Mouse (Mus musculus) midbrain, embryonic 12.5 days (tissue): ENCODE measurements at regions not wholly inside any gene's neighbourhood (a gene's known extent, or its start where the extent isn't known, plus 50 kb on each side); places are given as distances from the start of the nearest gene placed in this dataset.

Source experiments
- ATAC-seq: fragments of 200-750 bp; cut with Nextera tagmentation; 2 replicates; pipeline ENCODE4 v1.8.0; 2017; ENCODE audit warnings: low read depth, moderate TSS enrichment, moderate library complexity; ENCODE audit not compliant: low FRiP score
- H3K27ac ChIP-seq: fragments of 300-500 bp; sonication (generic); replicated peaks from 2 replicates; pipeline ENCODE4 v1.5.1; 2016; ENCODE audit warnings: mild to moderate bottlenecking
- H3K27me3 ChIP-seq: fragments of 300-500 bp; sonication (generic); 2 replicates; pipeline ENCODE4 v1.6.1; 2016; ENCODE audit warnings: mild to moderate bottlenecking
- H3K36me3 ChIP-seq: fragments of 300-500 bp; sonication (generic); 2 replicates; pipeline ENCODE4 v1.6.1; 2016
- H3K4me1 ChIP-seq: fragments of 300-500 bp; sonication (generic); 2 replicates; pipeline ENCODE4 v1.6.1; 2016
- H3K4me2 ChIP-seq: fragments of 300-500 bp; sonication (generic); replicated peaks from 2 replicates; pipeline ENCODE4 v1.6.1; 2016; ENCODE audit warnings: mild to moderate bottlenecking, moderate library complexity
- H3K4me3 ChIP-seq: fragments of 300-500 bp; sonication (generic); 2 replicates; pipeline ENCODE4 v1.5.1; 2016; ENCODE audit warnings: mild to moderate bottlenecking
- H3K9ac ChIP-seq: fragments of 300-500 bp; sonication (generic); replicated peaks from 2 replicates; pipeline ENCODE4 v1.6.1; 2016; ENCODE audit warnings: mild to moderate bottlenecking, moderate library complexity
- H3K9me3 ChIP-seq: fragments of 300-500 bp; sonication (generic); 2 replicates; pipeline ENCODE4 v1.6.1; 2016; ENCODE audit warnings: mild to moderate bottlenecking
- WGBS: fragments of 180-500 bp; shearing (Covaris S2); methylation state at CpG from one replicate; pipeline ENCODE4 v1.1.7; 2016; 5-methylcytosine and 5-hydroxymethylcytosine counted together

DNA sequence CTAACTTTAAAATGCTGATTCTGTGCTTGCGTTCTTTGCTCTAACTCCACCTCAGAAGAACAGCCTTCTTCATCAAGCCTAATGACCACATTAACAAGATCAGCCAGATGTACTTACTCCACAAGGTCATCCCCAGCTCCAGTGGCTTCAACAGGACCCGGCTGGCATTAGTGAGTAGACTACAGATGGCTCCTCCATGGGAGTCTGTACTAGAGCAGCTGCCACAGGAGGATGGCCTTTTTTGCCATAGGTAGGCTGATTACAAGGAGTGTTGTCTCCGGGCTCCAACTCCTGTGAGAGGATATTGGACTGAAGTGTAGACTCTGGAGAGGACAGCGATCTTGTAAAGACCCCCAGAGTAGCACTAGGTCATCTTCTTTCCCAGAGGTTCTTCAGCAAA lies 729.7 kb downstream of the Galc start:
- Histone ChIP-seq H3K4me3 (no peak overlapping the region), H3K36me3 (no peaks in the 10 kb centered on the region), H3K9ac (no peak overlapping the region), H3K27me3 (no peaks in the 10 kb centered on the region), H3K9me3 (no peaks in the 10 kb centered on the region), H3K4me1 (no peaks in the 10 kb centered on the region), H3K27ac (no peak overlapping the region), H3K4me2 (no peak overlapping the region)
- no peak for ATAC-seq
- 85% methylated on average over 4 of the region's 4 CpGs for WGBS

DNA sequence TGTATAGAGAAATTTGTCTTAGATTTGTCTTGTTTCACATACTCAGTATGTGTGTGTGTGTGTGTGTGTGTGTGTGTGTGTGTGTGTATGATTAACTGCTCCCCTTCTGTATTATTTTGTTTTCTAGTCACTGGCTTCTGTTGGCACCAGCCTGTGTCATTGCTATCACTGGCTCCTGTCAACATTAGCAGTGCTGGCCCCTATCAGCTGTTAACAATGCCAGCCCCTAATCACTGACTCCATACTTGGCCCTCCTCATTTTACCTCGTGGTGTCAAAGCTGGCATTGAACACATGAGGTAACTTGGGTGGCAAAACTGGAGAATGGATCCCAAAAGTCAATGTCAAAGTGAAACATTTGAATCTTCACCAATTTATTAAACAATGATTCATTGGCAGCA lies 733.3 kb downstream of the Galc start:
- H3K9me3 ChIP-seq, result no peaks in the 10 kb centered on the region
- no peak overlapping the region for H3K9ac ChIP-seq
- H3K27me3 ChIP-seq, result no peaks in the 10 kb centered on the region
- 47% methylated on average over 1 of the region's 1 CpGs for WGBS
- H3K4me2 ChIP-seq, result no peak overlapping the region
- no peak overlapping the region for H3K27ac ChIP-seq
- H3K4me3 ChIP-seq, result no peak overlapping the region
- H3K36me3 ChIP-seq, result no peaks in the 10 kb centered on the region
- no peaks in the 10 kb centered on the region for H3K4me1 ChIP-seq
- no peak for ATAC-seq

DNA sequence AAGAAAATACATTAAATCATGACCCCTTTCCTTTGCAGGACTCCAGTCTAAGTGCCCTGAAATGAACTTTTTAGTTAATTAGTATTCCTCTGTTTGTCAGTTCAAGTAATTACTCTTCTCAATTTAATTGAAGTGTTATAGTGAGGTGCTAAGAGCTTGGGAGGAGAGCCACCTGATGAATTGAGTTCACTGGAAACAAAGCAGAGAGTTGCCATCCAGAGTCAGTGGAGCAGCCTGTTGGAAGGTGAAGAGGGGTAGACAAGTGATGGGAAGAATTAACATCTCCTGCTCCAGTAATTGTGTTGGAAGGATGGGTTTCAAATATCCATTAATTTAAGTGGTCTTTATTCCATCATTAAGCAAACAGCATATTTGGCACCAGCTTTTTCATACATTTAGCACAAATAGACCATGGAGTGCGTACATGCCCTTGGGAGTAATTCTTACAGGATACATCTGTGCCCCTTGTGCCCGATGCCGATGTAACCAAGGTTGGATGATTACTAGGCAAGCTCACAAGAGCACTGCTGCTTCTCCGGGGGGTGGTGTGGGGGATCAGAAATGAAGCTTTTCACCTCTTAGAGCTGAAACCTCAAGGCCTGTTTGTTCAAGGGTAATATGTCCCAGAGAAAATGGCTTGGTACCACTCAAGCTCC lies 739.3 kb downstream of the Galc start:
- Histone ChIP-seq H3K9ac (no peak overlapping the region), H3K9me3 (no peaks in the 10 kb centered on the region), H3K4me2 (no peak overlapping the region), H3K4me3 (no peak overlapping the region), H3K27ac (no peak overlapping the region), H3K27me3 (no peaks in the 10 kb centered on the region), H3K4me1 (no peaks in the 10 kb centered on the region), H3K36me3 (no peaks in the 10 kb centered on the region)
- 82% methylated on average over 4 of the region's 4 CpGs for WGBS
- ATAC-seq, result 0 out of 2 replicates have a peak, but pooled peaks have one; percentile 27

DNA sequence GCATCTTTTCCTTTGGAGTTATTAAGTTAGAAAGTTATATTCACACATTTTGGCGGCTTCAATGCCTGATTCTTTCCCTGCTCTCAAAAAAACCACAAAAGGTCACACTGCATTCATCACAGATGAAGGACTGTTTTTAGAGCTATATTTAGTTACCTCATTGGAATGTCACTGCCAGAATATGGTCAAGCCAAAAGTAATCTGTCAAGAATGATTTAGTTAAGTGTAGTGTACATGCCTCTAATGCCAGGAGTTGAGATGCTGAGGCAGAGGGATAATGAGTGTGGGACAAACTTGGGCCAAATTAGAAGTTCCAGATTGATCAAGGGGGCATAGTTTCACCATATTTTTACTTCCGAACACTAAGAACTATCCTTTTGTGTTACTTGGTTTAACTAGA lies 741.7 kb downstream of the Galc start:
- Histone ChIP-seq H3K9ac (no peak overlapping the region), H3K4me2 (no peak overlapping the region), H3K27ac (no peak overlapping the region), H3K36me3 (no peaks in the 10 kb centered on the region), H3K9me3 (no peaks in the 10 kb centered on the region), H3K4me3 (no peak overlapping the region), H3K4me1 (no peaks in the 10 kb centered on the region), H3K27me3 (no peaks in the 10 kb centered on the region)
- 87% methylated on average over 2 of the region's 2 CpGs for WGBS
- ATAC-seq, result no peak

DNA sequence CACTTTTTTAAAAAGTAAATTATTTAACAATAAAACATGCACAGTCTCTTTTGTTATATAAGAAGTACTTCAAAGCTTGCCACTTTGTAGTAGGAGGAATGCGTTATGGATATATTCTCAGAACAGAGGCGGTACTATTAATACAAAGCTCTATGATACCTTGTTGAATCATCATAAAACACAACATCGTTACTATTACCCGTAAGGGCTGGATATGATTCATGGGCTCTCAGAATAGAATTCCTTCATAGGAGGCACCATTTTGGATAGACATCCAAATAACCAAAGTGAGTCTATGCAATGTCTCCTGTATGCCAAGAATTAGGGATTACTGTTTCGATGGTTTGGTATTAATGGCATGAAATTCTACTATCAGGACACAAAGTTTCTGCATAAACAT lies 743.5 kb downstream of the Galc start:
- Histone ChIP-seq H3K4me3 (no peak overlapping the region), H3K9me3 (no peaks in the 10 kb centered on the region), H3K9ac (no peak overlapping the region), H3K27me3 (no peaks in the 10 kb centered on the region), H3K4me1 (0 out of 2 replicates have a peak, but pooled peaks cover 3% of the 10 kb centered on the region), H3K4me2 (no peak overlapping the region), H3K36me3 (no peaks in the 10 kb centered on the region), H3K27ac (no peak overlapping the region)
- WGBS, result 94% methylated on average over 5 of the region's 5 CpGs
- ATAC-seq, result no peak

DNA sequence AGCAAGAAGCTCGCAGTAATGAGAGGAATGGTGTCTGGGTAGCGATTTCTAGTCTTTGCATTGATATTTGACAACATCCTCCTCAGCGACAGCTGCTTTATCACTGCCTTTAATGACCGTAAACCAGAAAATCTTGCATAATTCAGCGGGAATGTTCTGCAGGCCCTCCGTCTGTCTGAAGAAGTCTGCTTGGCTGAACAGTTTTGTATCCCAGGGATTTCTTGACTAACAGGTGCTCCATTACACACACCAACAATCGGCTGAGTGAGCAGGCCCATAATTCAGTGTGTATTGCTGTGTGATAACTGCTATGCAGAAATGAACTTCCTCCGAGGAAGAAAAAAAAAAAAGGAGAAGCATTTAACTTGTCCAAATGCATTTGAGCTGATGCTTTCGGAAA lies 747.4 kb downstream of the Galc start:
- Histone ChIP-seq H3K9me3 (no peaks in the 10 kb centered on the region), H3K4me3 (no peak overlapping the region), H3K9ac (no peak overlapping the region), H3K27me3 (no peaks in the 10 kb centered on the region), H3K4me1 (0 out of 2 replicates have a peak, but pooled peaks cover 3% of the 10 kb centered on the region), H3K27ac (no peak overlapping the region), H3K36me3 (no peaks in the 10 kb centered on the region), H3K4me2 (no peak overlapping the region)
- WGBS, result 36% methylated on average over 9 of the region's 9 CpGs
- no peak for ATAC-seq

DNA sequence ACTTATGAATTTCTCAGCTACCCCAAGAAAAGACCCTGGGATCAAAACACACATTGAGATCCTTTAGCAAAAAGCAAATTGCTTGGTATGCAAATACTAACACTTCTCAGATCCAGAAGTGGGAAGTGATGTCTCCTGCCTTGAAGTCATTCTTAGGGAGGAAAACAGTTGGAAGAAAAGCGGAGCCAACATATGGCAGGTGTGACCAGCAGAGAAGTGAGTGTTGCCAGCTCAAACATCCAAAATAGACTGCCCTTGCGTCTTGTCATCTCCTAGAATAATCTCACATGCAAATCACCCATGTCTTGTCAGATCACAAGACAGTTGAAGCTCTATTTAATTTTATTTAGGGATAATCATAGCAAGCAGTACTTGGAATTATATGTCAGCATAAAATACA lies 757.8 kb downstream of the Galc start:
- Histone ChIP-seq H3K4me2 (no peak overlapping the region), H3K27ac (no peak overlapping the region), H3K9ac (no peak overlapping the region), H3K27me3 (no peaks in the 10 kb centered on the region), H3K4me3 (no peak overlapping the region), H3K4me1 (no peaks in the 10 kb centered on the region), H3K9me3 (no peaks in the 10 kb centered on the region), H3K36me3 (no peaks in the 10 kb centered on the region)
- 80% methylated on average over 2 of the region's 2 CpGs for WGBS
- ATAC-seq, result no peak

DNA sequence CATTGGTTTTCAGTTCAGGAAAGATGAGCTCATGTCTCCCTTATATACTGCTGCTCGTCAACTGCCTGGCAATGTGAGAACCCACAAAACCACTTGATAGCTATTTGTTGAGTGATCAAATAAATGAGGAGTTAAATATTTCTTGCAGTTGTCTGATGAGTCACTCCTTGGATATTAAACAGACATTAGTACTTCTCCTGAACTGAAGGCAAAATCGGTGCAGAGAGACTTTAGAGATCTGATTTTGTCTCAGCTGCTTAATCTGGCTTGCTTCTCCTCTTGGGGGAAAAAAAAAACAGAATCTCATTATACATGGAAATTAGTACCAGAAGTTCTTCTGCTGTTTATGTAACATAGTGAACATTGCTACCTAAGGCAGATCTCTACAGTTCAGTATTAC lies 775.7 kb downstream of the Galc start:
- no peaks in the 10 kb centered on the region for H3K9me3 ChIP-seq
- H3K9ac ChIP-seq, result no peak overlapping the region
- no peaks in the 10 kb centered on the region for H3K4me1 ChIP-seq
- no peak overlapping the region for H3K27ac ChIP-seq
- WGBS, result 56% methylated on average over 2 of the region's 2 CpGs
- no peak overlapping the region for H3K4me3 ChIP-seq
- H3K36me3 ChIP-seq, result no peaks in the 10 kb centered on the region
- no peaks in the 10 kb centered on the region for H3K27me3 ChIP-seq
- ATAC-seq, result no peak
- no peak overlapping the region for H3K4me2 ChIP-seq

DNA sequence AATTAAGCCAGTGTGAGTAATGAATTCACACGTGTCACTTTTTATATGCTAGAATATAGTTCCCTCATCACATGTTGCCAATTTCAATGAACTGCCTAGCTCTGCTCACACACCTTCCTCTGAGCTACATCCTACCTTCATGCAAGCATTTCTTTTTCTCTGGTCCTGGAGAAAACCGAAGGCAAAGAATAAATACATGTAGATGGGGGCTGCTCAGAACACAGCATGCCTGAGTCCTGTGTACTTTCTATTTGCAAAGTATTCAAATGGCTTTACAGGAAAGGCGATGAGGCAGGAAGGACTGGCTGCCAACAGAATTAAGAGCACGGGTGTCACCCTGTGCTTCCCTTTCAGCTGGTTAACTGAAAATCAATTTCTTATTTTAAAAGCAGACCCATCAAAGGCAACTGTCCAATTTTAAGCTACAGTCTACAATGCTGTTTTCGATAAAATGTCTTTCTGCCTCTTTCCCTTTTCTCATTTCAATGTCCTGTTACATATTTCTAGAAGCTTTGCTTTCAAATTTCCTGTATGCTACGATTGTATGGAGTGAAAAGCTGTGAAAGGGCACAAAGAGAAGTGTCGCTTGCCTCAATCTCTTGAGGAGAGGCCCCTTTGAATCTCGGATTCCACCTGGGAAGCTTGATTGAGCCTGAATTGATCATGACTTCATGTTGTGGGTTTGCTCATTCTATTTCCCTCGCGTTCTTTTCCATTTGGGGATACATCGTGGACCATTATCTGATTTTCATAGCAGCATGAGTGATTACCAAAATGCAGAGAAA lies 782.6 kb downstream of the Galc start:
- Histone ChIP-seq H3K4me2 (peak overlapping the region; percentile 7; the same call in 1 of the 2 replicates), H3K9ac (no peak overlapping the region), H3K27ac (no peak overlapping the region), H3K9me3 (no peaks in the 10 kb centered on the region), H3K4me1 (peaks cover 13% of the 10 kb centered on the region), H3K27me3 (no peaks in the 10 kb centered on the region), H3K36me3 (no peaks in the 10 kb centered on the region), H3K4me3 (no peak overlapping the region)
- 20% methylated on average over 11 of the region's 11 CpGs for WGBS
- ATAC-seq, result 0 out of 2 replicates have a peak, but pooled peaks have one; percentile 42

DNA sequence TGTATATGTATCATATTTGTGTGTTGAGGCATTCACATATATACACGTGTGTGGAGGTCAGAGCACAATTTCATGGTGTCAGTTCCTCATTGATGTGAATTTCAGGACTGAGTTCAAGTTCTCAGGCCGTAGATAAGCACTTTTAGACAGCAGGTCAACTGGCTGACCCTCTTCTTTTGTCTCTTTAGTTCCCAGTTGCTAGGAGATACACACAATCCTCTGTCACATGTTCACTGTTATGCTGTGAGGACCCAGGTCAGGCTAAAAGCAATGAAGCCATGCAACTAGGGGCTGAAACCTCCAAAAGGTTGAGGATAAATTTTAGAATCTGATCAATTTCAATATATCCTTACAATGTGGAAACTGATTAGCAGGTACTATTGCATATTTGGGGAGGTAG lies 783.5 kb downstream of the Galc start:
- H3K36me3 ChIP-seq, result no peaks in the 10 kb centered on the region
- no peak overlapping the region for H3K27ac ChIP-seq
- no peaks in the 10 kb centered on the region for H3K9me3 ChIP-seq
- WGBS, result 19% methylated on average over 2 of the region's 2 CpGs
- no peak overlapping the region for H3K4me2 ChIP-seq
- H3K27me3 ChIP-seq, result no peaks in the 10 kb centered on the region
- peaks cover 13% of the 10 kb centered on the region for H3K4me1 ChIP-seq
- no peak overlapping the region for H3K9ac ChIP-seq
- H3K4me3 ChIP-seq, result no peak overlapping the region
- ATAC-seq, result peak; percentile 83

DNA sequence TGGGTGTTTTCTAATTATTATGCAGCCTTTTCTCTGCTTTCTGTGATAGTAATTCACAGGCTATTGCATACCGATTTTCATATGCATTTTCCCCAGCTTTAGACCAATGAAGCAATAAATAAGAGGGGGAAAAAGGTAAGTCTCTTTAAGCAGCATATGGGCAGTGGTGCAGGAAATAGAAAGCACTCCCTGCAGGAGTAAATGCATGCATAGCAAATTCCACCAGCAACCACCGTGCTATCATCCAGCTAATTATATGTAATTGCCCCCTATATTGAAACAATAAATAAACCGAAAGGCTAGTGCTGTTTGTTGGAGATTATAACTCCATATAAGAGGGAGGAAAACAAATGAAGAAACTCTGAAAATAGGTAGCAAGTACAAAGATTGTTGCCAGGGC lies 790.1 kb downstream of the Galc start:
- Histone ChIP-seq H3K4me2 (no peak overlapping the region), H3K9me3 (no peaks in the 10 kb centered on the region), H3K4me3 (no peak overlapping the region), H3K9ac (no peak overlapping the region), H3K27ac (no peak overlapping the region), H3K27me3 (no peaks in the 10 kb centered on the region), H3K4me1 (no peaks in the 10 kb centered on the region), H3K36me3 (no peaks in the 10 kb centered on the region)
- 77% methylated on average over 3 of the region's 3 CpGs for WGBS
- ATAC-seq, result no peak

DNA sequence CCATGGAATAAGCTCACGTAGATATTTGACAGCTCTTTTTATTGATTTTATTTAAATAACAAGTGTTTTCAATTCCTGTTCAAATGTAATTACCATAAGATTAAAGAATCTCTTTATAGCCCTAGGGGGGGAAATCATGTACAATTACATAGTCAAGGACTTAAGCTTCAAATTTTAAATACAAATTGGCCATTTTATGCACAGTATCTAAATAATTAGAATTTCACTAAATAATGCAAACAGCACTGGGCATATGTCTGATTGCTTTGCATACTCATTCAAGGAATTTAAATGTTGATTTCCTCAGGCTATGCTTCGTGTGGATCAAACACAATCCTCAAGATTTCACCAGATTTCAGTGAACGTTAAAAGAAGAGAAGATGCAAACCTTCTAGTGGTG lies 823.1 kb downstream of the Galc start:
- H3K36me3 ChIP-seq, result no peaks in the 10 kb centered on the region
- no peak overlapping the region for H3K27ac ChIP-seq
- no peak overlapping the region for H3K4me3 ChIP-seq
- H3K9ac ChIP-seq, result no peak overlapping the region
- no peak overlapping the region for H3K4me2 ChIP-seq
- no peak for ATAC-seq
- H3K9me3 ChIP-seq, result no peaks in the 10 kb centered on the region
- H3K27me3 ChIP-seq, result no peaks in the 10 kb centered on the region
- H3K4me1 ChIP-seq, result no peaks in the 10 kb centered on the region
- 58% methylated on average over 3 of the region's 3 CpGs for WGBS
